26 mouse cellular contexts compared by ENCODE assay signal in genomic region chr5:100218256-100218851, GRCm38 (mm10). TPM values are rescaled to one million over a fixed set of nuclear protein-coding genes. Genes with fewer than 3 reads are reported as not detected.
DNase-seq lines count a peak whose midpoint lies in the region; ATAC-seq lines count a peak whose summit lies in the region.
"Had no signal": no experiment of that assay in that cellular context is flagged by ENCODE, and none has a peak within 500 bp of the region (broad histone marks: within the 10 kb centered on the region; RNA-seq: fewer than 3 reads in every experiment).

No protein-coding gene starts in this region.

- no peaks in the 10 kb centered on the region for H3K9me3 ChIP-seq in heart, embryonic 16.5 days (replicated peaks; ENCODE audit: control insufficient read depth, low read length)
- H3K9me3 ChIP-seq in liver, embryonic 12.5 days (replicated peaks) = no peaks in the 10 kb centered on the region
- no peaks in the 10 kb centered on the region for H3K9me3 ChIP-seq in midbrain, embryonic 13.5 days
- no peaks in the 10 kb centered on the region for H3K9me3 ChIP-seq in midbrain, embryonic 10.5 days (replicated peaks)
- H3K9me3 ChIP-seq: embryonic facial prominence, embryonic 12.5 days; embryonic facial prominence, embryonic 15.5 days; heart, embryonic 15.5 days; hindbrain, embryonic 12.5 days; hindbrain, embryonic 15.5 days had no signal

- H3K27me3 ChIP-seq in heart, embryonic 16.5 days (ENCODE audit: control insufficient read depth, insufficient read depth, low read length) = no peaks in the 10 kb centered on the region
- H3K27me3 ChIP-seq in liver, embryonic 12.5 days (replicated peaks) = no peaks in the 10 kb centered on the region
- H3K27me3 ChIP-seq in midbrain, embryonic 13.5 days = no peaks in the 10 kb centered on the region
- no peaks in the 10 kb centered on the region for H3K27me3 ChIP-seq in midbrain, embryonic 10.5 days (ENCODE audit: low read depth, poor library complexity, severe bottlenecking)
- H3K27me3 ChIP-seq: CH12.LX; embryonic facial prominence, embryonic 12.5 days; embryonic facial prominence, embryonic 15.5 days; hindbrain, embryonic 12.5 days; hindbrain, embryonic 15.5 days had no signal

- H3K4me3 ChIP-seq in heart, embryonic 16.5 days (ENCODE audit: low read length) = no peak overlapping the region
- H3K4me3 ChIP-seq in liver, embryonic 12.5 days = no peak overlapping the region
- H3K4me3 ChIP-seq in midbrain, embryonic 13.5 days (replicated peaks) = no peak overlapping the region
- no peak overlapping the region for H3K4me3 ChIP-seq in midbrain, embryonic 10.5 days
- H3K4me3 ChIP-seq: embryonic facial prominence, embryonic 12.5 days; hindbrain, embryonic 12.5 days; hindbrain, embryonic 15.5 days had no signal

- peak overlapping the region; percentile 53; the same call in 1 of the 2 replicates for H3K27ac ChIP-seq in heart, embryonic 16.5 days (ENCODE audit: low read length)
- 0 out of 2 replicates have a peak overlapping the region, but pooled peaks have one; percentile 45 for H3K27ac ChIP-seq in liver, embryonic 12.5 days
- H3K27ac ChIP-seq in midbrain, embryonic 13.5 days = no peak overlapping the region
- H3K27ac ChIP-seq in midbrain, embryonic 10.5 days (replicated peaks) = no peak overlapping the region
- H3K27ac ChIP-seq: embryonic facial prominence, embryonic 12.5 days; embryonic facial prominence, embryonic 15.5 days; gastrocnemius, adult 2 months; hindbrain, embryonic 12.5 days; hindbrain, embryonic 15.5 days had no signal

- no peak for DNase-seq in heart, adult 8-10 months (ENCODE audit: low spot score)
- DNase-seq in liver = no peak
- DNase-seq in midbrain, embryonic 10.5 days (ENCODE audit: low spot score) = no peak
- DNase-seq in urinary bladder, postnatal 10 days (ENCODE audit: low spot score) = no peak
- DNase-seq: adrenal gland, adult 2 months; adrenal gland, postnatal 14 days; cerebellum, adult 11 months; cerebellum, adult 2 months; cerebellum, adult 9-11 months; cerebellum, postnatal 25 days; forebrain, postnatal 0 days; gastrocnemius, adult 2 months; gastrocnemius, postnatal 14 days had no signal

- ATAC-seq in heart, embryonic 16.5 days (replicated peaks; ENCODE audit: extremely low read depth, insufficient read depth, low FRiP score) = no peak
- ATAC-seq in liver, embryonic 12.5 days = no peak
- ATAC-seq in midbrain, embryonic 13.5 days = 0 out of 2 replicates have a peak, but pooled peaks have one; percentile 41

- no peak overlapping the region for H3K9ac ChIP-seq in heart, embryonic 16.5 days (ENCODE audit: low read length)
- H3K9ac ChIP-seq in liver, embryonic 12.5 days = no peak overlapping the region
- no peak overlapping the region for H3K9ac ChIP-seq in midbrain, embryonic 13.5 days (replicated peaks)
- H3K9ac ChIP-seq: embryonic facial prominence, embryonic 12.5 days; embryonic facial prominence, embryonic 15.5 days; forebrain, postnatal 0 days; heart, embryonic 15.5 days; hindbrain, embryonic 12.5 days; hindbrain, embryonic 15.5 days had no signal

- 81% methylated on average over 3 of the region's 3 CpGs for WGBS in heart, embryonic 16.5 days
- 62% methylated on average over 3 of the region's 3 CpGs for WGBS in liver, embryonic 12.5 days (ENCODE audit: insufficient replicate concordance)
- 93% methylated on average over 3 of the region's 3 CpGs for WGBS in midbrain, embryonic 13.5 days
- 90% methylated on average over 3 of the region's 3 CpGs for WGBS in midbrain, embryonic 10.5 days

- no peaks in the 10 kb centered on the region for H3K36me3 ChIP-seq in heart, embryonic 16.5 days (ENCODE audit: control insufficient read depth, insufficient read depth)
- H3K36me3 ChIP-seq in liver, embryonic 12.5 days = no peaks in the 10 kb centered on the region
- H3K36me3 ChIP-seq in midbrain, embryonic 13.5 days = no peaks in the 10 kb centered on the region
- no peaks in the 10 kb centered on the region for H3K36me3 ChIP-seq in midbrain, embryonic 10.5 days
- H3K36me3 ChIP-seq: embryonic facial prominence, embryonic 12.5 days; embryonic facial prominence, embryonic 15.5 days; G1E; heart, embryonic 15.5 days; hindbrain, embryonic 12.5 days; hindbrain, embryonic 15.5 days had no signal

- peaks cover 15% of the 10 kb centered on the region for H3K4me1 ChIP-seq in heart, embryonic 16.5 days (ENCODE audit: control insufficient read depth, insufficient read depth, low read length)
- H3K4me1 ChIP-seq in liver, embryonic 12.5 days = peaks cover 10% of the 10 kb centered on the region
- H3K4me1 ChIP-seq in midbrain, embryonic 13.5 days (replicated peaks) = peaks cover 7% of the 10 kb centered on the region
- H3K4me1 ChIP-seq in midbrain, embryonic 10.5 days = peaks cover 18% of the 10 kb centered on the region
- H3K4me1 ChIP-seq: embryonic facial prominence, embryonic 15.5 days; hindbrain, embryonic 12.5 days had no signal

- H3K4me2 ChIP-seq in heart, embryonic 16.5 days (ENCODE audit: low read depth, low read length) = no peak overlapping the region
- peak overlapping the region; percentile 49; the same call in 1 of the 2 replicates for H3K4me2 ChIP-seq in liver, embryonic 12.5 days
- no peak overlapping the region for H3K4me2 ChIP-seq in midbrain, embryonic 13.5 days (replicated peaks)
- H3K4me2 ChIP-seq: embryonic facial prominence, embryonic 12.5 days; heart, embryonic 11.5 days had no signal

RNA-seq across cellular contexts. Expression of gene Tmem150c, which starts 58.7 kb away (rescaled TPM):
- 2.4 and 2.7 TPM in 2 replicates for polyA plus RNA-seq in heart, embryonic 16.5 days (2015; fragmentation: Nextera tagmentation; extraction: Ambion mirVana)
- total RNA-seq in heart, adult 8-10 months (2022) = 10 to 100 TPM in 2 of 4 experiments, 1 to 10 TPM in 2; 7.6 to 18.7 (median 11.6) TPM
- polyA plus RNA-seq in liver, embryonic 12.5 days (2016; fragmentation: Nextera tagmentation; extraction: Ambion mirVana) = 1.0 and 1.5 TPM in 2 replicates
- polyA plus RNA-seq in midbrain, embryonic 13.5 days (2015; fragmentation: Nextera tagmentation; extraction: Ambion mirVana) = 17.7 and 22.1 TPM in 2 replicates
- polyA plus RNA-seq in midbrain, embryonic 10.5 days (2016; fragmentation: Nextera tagmentation; extraction: Ambion mirVana) = 3.6 and 3.8 TPM in 2 replicates
- total RNA-seq: CH12.LX; common myeloid progenitor, adult 5-6 weeks; hematopoietic stem cell, adult 5-6 weeks had no signal
- polyA plus RNA-seq: G1E had no signal

Comparison
In these comparisons a context has a peak if more than half of its experiments do, and no peak if none do; other contexts are left out.
1. H3K27ac ChIP-seq: peak in heart, embryonic 16.5 days (single experiment) and liver, embryonic 12.5 days (single experiment); none in midbrain, embryonic 13.5 days (single experiment) and midbrain, embryonic 10.5 days (single experiment).